Mouse (Mus musculus) embryonic fibroblast, embryonic 13.5 days (primary cell): ENCODE results near the gene Zfp775.

Experiments used
- CTCF ChIP-seq: IDR thresholded peaks from 2 replicates; pipeline ENCODE4 v1.5.1; 2011; ENCODE audit warnings: mild to moderate bottlenecking, control low read depth, low read length, moderate library complexity, borderline replicate concordance; ENCODE audit not compliant: insufficient read depth
- POLR2A ChIP-seq: IDR thresholded peaks from 2 replicates; pipeline ENCODE4 v1.6.1; 2011; ENCODE audit warnings: low read depth, mild to moderate bottlenecking, control low read depth, low read length, moderate library complexity

DNA sequence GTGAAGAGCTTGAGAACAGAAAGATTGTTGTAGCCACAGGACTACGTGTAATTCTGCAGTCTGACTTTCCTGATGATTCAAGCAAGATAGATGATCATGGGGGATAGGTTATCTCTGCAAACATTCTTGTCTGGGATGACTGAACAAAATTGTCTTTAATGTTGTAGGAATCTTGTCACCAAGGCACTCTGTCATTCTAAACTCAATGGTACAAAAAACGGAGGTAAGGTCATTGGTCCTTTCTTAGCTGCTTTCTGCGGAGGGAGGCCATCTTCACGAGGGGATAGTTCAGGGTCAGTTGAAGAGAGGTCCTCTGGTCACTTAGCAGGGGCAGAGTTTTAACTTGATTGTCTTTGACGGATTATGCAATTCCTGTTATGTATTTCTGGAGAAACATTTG lies 23.1 kb upstream of the Zfp775 start:
- TF ChIP-seq CTCF (no peak), POLR2A (no peak)
